ENCODE assay signal across 11 mouse cellular contexts in the genomic region with DNA sequence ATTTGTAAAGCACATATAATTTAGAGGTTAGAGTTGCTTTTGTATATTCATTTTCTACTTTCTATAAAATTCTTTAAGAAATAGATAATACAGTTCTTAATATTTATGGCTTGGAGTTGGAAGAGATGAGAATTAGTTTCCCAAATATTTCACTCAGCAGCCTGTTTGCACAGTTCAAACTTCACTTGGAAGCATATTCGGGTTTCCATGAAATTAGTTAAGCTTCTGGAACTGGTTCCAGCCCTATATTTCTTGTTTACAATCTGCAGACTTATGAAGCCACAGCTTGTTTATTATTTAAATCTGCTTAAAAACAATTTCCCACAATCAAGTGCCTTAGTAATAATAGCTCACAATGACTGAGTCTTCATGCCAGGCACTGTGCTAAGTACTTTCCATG. TPM values are rescaled to one million over a fixed set of nuclear protein-coding genes. Genes with fewer than 3 reads are reported as not detected.
DNase-seq lines count a peak whose midpoint lies in the region; ATAC-seq lines count a peak whose summit lies in the region.
"Had no signal": no experiment of that assay in that cellular context is flagged by ENCODE, and none has a peak within 500 bp of the region (broad histone marks: within the 10 kb centered on the region; RNA-seq: fewer than 3 reads in every experiment).

No protein-coding gene starts in this region.

- peak overlapping the region; percentile 73 for H3K4me2 ChIP-seq in heart, embryonic 16.5 days (ENCODE audit: low read depth, low read length)
- H3K4me2 ChIP-seq in midbrain, embryonic 16.5 days (ENCODE audit: low read length), result no peak overlapping the region
- H3K4me2 ChIP-seq in limb, embryonic 12.5 days, result peak overlapping the region; percentile 77

- H3K27ac ChIP-seq in heart, embryonic 16.5 days (ENCODE audit: low read length), result peak overlapping the region; percentile 22; the same call in 1 of the 2 replicates
- no peak overlapping the region for H3K27ac ChIP-seq in midbrain, embryonic 10.5 days (replicated peaks)
- no peak overlapping the region for H3K27ac ChIP-seq in midbrain, embryonic 16.5 days (ENCODE audit: low read length)
- H3K27ac ChIP-seq in limb, embryonic 12.5 days, result no peak overlapping the region

- H3K27me3 ChIP-seq in heart, embryonic 16.5 days (ENCODE audit: control insufficient read depth, insufficient read depth, low read length), result no peaks in the 10 kb centered on the region
- peaks cover 29% of the 10 kb centered on the region for H3K27me3 ChIP-seq in midbrain, embryonic 10.5 days (ENCODE audit: low read depth, poor library complexity, severe bottlenecking)
- H3K27me3 ChIP-seq in midbrain, embryonic 16.5 days (ENCODE audit: control insufficient read depth, insufficient read depth, low read depth, low read length), result no peaks in the 10 kb centered on the region; the same call in 1 of the 2 replicates
- H3K27me3 ChIP-seq in limb, embryonic 12.5 days, result no peaks in the 10 kb centered on the region

- ATAC-seq in heart, embryonic 16.5 days (replicated peaks; ENCODE audit: extremely low read depth, insufficient read depth, low FRiP score), result no peak
- ATAC-seq in midbrain, embryonic 16.5 days, result no peak
- no peak for ATAC-seq in limb, embryonic 12.5 days (ENCODE audit: insufficient number of reproducible peaks, insufficient read depth, low FRiP score, low TSS enrichment, low read depth)

- WGBS in heart, embryonic 16.5 days, result 37% methylated on average over 1 of the region's 1 CpGs
- WGBS in midbrain, embryonic 10.5 days, result 66% methylated on average over 1 of the region's 1 CpGs
- 61% methylated on average over 1 of the region's 1 CpGs for WGBS in midbrain, embryonic 16.5 days
- WGBS in limb, embryonic 12.5 days, result 46% methylated on average over 1 of the region's 1 CpGs

- no peaks in the 10 kb centered on the region for H3K36me3 ChIP-seq in heart, embryonic 16.5 days (ENCODE audit: control insufficient read depth, insufficient read depth)
- H3K36me3 ChIP-seq in midbrain, embryonic 10.5 days, result no peaks in the 10 kb centered on the region
- H3K36me3 ChIP-seq in midbrain, embryonic 16.5 days (ENCODE audit: control insufficient read depth, insufficient read depth, low read length), result no peaks in the 10 kb centered on the region
- no peaks in the 10 kb centered on the region for H3K36me3 ChIP-seq in limb, embryonic 12.5 days

- H3K4me3 ChIP-seq in heart, embryonic 16.5 days (ENCODE audit: low read length), result peak overlapping the region; percentile 90
- H3K4me3 ChIP-seq in midbrain, embryonic 10.5 days, result peak overlapping the region; percentile 71
- no peak overlapping the region for H3K4me3 ChIP-seq in midbrain, embryonic 16.5 days (ENCODE audit: low read depth, low read length)
- H3K4me3 ChIP-seq in limb, embryonic 12.5 days (replicated peaks), result peak overlapping the region; percentile 70; the same call in 1 of the 2 replicates

- peak overlapping the region; percentile 87 for H3K9ac ChIP-seq in heart, embryonic 16.5 days (ENCODE audit: low read length)
- no peak overlapping the region for H3K9ac ChIP-seq in midbrain, embryonic 16.5 days (ENCODE audit: low read depth, low read length)
- no peak overlapping the region for H3K9ac ChIP-seq in limb, embryonic 12.5 days (replicated peaks)

- no peak for DNase-seq in heart, adult 18-20 months
- no peak for DNase-seq in midbrain, embryonic 10.5 days (ENCODE audit: low spot score)
- no peak for DNase-seq in cerebellum, postnatal 10 days
- DNase-seq in testis, postnatal 14 days (ENCODE audit: low spot score), result no peak
- DNase-seq in urinary bladder, postnatal 36 days (ENCODE audit: low spot score in 2 of 2), result no peak
- DNase-seq: adrenal gland, postnatal 10 days; cerebellum, adult 9-10 months; layer of hippocampus, postnatal 36 days had no signal

- H3K9me3 ChIP-seq in heart, embryonic 16.5 days (replicated peaks; ENCODE audit: control insufficient read depth, low read length), result no peaks in the 10 kb centered on the region
- H3K9me3 ChIP-seq in midbrain, embryonic 10.5 days (replicated peaks), result no peaks in the 10 kb centered on the region
- H3K9me3 ChIP-seq in midbrain, embryonic 16.5 days (replicated peaks; ENCODE audit: control insufficient read depth, low read length, poor library complexity, severe bottlenecking), result no peaks in the 10 kb centered on the region
- H3K9me3 ChIP-seq in limb, embryonic 12.5 days, result no peaks in the 10 kb centered on the region

- peaks cover 12% of the 10 kb centered on the region for H3K4me1 ChIP-seq in heart, embryonic 16.5 days (ENCODE audit: control insufficient read depth, insufficient read depth, low read length)
- H3K4me1 ChIP-seq in midbrain, embryonic 10.5 days, result peaks cover 23% of the 10 kb centered on the region
- peaks cover 4% of the 10 kb centered on the region for H3K4me1 ChIP-seq in midbrain, embryonic 16.5 days (ENCODE audit: control insufficient read depth, insufficient read depth, low read length)
- peaks cover 8% of the 10 kb centered on the region for H3K4me1 ChIP-seq in limb, embryonic 12.5 days (replicated peaks)

RNA-seq across cellular contexts. Expression of a gene that starts 17.1 kb away (rescaled TPM):
- polyA plus RNA-seq in heart, embryonic 16.5 days (2015; fragmentation: Nextera tagmentation; extraction: Ambion mirVana), result 48.3 and 48.5 TPM in 2 replicates
- 10 to 100 TPM; 34.8 to 41.2 TPM for total RNA-seq in heart, adult 18-20 months (2021)
- polyA plus RNA-seq in midbrain, embryonic 10.5 days (2016; fragmentation: Nextera tagmentation; extraction: Ambion mirVana), result 27.0 and 29.3 TPM in 2 replicates
- polyA plus RNA-seq in midbrain, embryonic 16.5 days (2015; fragmentation: Nextera tagmentation; extraction: Ambion mirVana), result 16.4 and 16.7 TPM in 2 replicates
- polyA plus RNA-seq in limb, embryonic 12.5 days (2016; fragmentation: Nextera tagmentation; extraction: Ambion mirVana), result 49.4 and 59.8 TPM in 2 replicates
